Mouse (Mus musculus) small intestine, adult 10 weeks (tissue): ENCODE results near the gene 1700028K03Rik. TPM values are rescaled to one million over a fixed set of nuclear protein-coding genes. Genes with fewer than 3 reads are reported as not detected.

Experiments used
- polyA plus RNA-seq: library from polyadenylated mRNA; stranded (reverse); fragments of 350-450 nt; fragmentation: Illumina TruSeq; extraction: RNeasy Lipid Tissue Mini Kit (QIAGEN cat#74804); gene quantifications from one replicate; pipeline ENCODE4 v1.2.3, GENCODE M21; 2014; ENCODE audit warnings: low replicate concordance

1700028K03Rik gene
- polyA plus RNA-seq = 0.22 TPM

DNA sequence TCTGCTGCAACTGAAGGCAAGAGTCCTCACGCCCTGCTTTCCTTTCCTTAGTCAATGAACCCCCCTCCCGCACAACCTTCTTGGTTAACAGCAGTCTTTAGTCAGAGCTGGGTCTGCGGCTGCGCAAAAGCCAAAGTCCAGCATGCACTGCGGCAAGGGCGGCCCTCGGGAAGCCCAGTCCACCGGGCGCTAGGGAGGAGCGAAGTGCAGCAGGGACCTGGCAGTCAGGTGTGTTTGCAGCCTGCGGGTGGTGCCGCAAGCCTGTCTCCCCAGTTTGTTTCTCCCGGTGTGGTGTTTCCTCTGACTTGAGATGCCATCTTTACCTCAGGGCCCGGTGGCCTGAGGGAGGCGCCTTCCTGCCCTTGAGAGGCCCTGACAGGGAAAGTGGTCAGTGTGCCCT lies at the start of gene 1700028K03Rik:
Gene 1700028K03Rik (plus strand): TSS at position 129 of the 400 bp plus-strand sequence.

DNA sequence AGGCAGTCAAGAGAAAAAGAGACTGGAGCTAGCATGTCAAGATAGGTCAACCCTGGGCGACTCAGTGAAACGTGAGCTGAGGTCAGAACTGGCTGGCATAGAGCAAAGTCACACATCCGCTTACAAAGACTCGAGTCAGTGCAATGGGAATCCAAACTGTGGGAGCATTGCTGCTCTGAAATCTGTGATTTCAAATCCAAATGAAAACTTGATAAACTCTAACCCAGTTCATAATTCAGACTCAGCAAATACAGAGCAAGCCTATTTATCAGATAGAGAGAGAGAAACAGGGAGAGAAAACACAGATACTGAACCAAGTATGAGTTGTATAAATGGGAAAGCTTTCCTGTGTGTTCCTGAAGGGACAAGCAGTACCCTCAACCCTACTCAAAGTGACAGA lies 27.2 kb upstream of the 1700028K03Rik start, which contains the start of gene Gm42669:
Gene Gm42669 (plus strand): TSS at position 301 of the 400 bp plus-strand sequence.

DNA sequence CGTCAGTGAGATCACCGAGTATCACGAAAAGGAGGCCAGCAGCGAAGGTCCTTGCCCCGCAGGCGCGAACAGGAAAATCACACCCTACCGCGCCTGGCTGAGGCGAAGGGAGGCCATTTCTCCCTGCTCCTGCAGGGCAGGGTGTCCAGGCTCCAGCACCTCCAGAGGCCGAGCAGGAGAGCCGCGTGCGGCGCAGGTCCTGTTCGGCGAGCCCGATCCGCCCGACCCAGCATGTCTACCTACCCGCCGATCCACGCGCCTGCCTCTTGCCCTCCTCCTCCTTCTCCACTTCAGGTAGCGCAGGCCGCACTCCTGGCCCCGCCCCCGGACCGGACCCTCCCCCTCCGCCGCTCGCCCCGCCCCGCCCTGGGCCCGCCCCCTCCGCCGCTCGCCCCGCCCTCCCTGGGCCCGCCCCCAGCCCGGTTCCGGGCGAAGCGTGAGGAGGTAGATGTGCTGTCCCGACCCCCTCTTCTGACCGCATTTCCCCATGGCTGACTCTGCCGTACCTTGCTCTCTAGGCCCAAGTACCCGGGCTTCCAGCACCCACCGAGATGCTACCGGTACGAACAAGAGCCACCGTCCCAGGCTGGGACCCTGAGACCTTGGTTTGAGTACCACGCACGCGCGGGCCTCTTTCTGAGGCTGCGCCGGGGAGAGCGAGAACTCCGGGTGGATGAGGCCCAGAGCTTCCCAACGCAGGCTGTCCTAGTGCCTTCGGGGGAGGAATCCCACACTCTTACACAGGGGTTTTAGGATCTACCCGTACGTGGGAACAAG lies 63.0 kb downstream of the 1700028K03Rik start, which contains the start of the genes Rpap2 and Glmn:
Gene Rpap2 (plus strand): TSS at position 73 of the 777 bp plus-strand sequence.
Gene Glmn (minus strand): TSS at position 588 of the 777 bp plus-strand sequence.

Other genes with a start within 250 kb of the 1700028K03Rik start
- 6.8 TPM for gene Tgfbr3, start 245.1 kb upstream of the 1700028K03Rik start, polyA plus RNA-seq
- gene Brdt, start 203.6 kb upstream of the 1700028K03Rik start, polyA plus RNA-seq = 1.1 TPM
- gene Ephx4, start 132.0 kb upstream of the 1700028K03Rik start, polyA plus RNA-seq = 1.2 TPM
- not detected for gene Lpcat2b, start 103.2 kb upstream of the 1700028K03Rik start, polyA plus RNA-seq
- gene Btbd8, start 96.7 kb upstream of the 1700028K03Rik start, polyA plus RNA-seq = 7.9 TPM
- gene Gm42669, start 27.1 kb upstream of the 1700028K03Rik start, polyA plus RNA-seq = not detected
- gene Rpap2, start 62.7 kb downstream of the 1700028K03Rik start, polyA plus RNA-seq = 10.0 TPM
- 14.8 TPM for gene Glmn, start 63.2 kb downstream of the 1700028K03Rik start, polyA plus RNA-seq
- 1.2 TPM for gene Gfi1, start 191.3 kb downstream of the 1700028K03Rik start, polyA plus RNA-seq